Mouse (Mus musculus): Measurements from ENCODE around the gene Ranbp1. TPM values are rescaled to one million over a fixed set of nuclear protein-coding genes. Genes with fewer than 3 reads are reported as not detected.
"Not testable (repeated sequence)": the region's sequence is repeated elsewhere in the genome, so short reads cannot be mapped to it uniquely, and the experiment has no call there.

Ranbp1 gene
- total and polyA plus RNA-seq, 2 experiments = 37.0 to 39.5 TPM

DNA sequence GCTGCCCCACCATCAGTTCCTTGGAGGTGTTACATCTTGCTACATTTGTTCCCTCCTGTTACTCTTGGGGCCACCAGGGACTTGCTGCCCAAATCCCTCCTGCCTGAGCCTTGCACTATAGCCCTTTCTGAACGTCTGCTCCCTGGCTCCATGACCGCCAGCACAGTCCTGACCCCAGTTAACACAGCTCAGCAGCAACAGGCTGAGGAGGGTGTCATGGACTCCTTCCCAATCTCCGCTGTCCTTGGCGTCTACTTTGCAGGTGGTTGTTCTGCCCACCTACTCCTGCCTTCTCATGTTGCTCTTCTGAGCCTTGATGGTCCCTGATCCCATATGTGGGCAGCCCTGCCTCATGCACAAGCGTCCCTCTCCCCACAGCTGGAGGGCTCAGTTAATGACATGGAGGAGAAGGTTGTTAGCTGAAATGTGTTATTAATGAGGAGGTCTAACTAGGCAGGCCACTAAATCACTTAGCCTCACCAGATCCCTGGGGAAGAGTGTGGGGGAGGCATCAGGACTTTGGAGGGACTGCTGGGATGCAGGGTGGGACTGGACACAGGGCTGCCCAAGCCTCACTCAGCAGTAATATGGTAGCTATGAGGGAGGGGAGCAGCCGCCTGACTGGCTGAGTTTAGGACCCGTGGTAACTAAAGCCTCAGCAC lies 45.0 kb downstream of the Ranbp1 start:
- WGBS = 80% methylated on average over 7 of the region's 7 CpGs
- Histone ChIP-seq H3K36me3 (ENCODE audit: control insufficient read depth, insufficient read depth, low read length) (no peaks in the 10 kb centered on the region), H3K27ac (replicated peaks; ENCODE audit: insufficient read depth, low read depth, low read length) (no peak overlapping the region), H3K4me1 (ENCODE audit: control insufficient read depth, insufficient read depth, low read length) (no peaks in the 10 kb centered on the region), H3K27me3 (ENCODE audit: control insufficient read depth, insufficient read depth, low read length) (no peaks in the 10 kb centered on the region), H3K9ac (ENCODE audit: low read depth, low read length) (no peak overlapping the region), H3K79me2 (ENCODE audit: control insufficient read depth, insufficient read depth, low read length) (no peaks in the 10 kb centered on the region), H3K4me3 (ENCODE audit: insufficient read depth, low read depth, low read length) (no peak overlapping the region)
- no peak for DNase-seq (ENCODE audit: extremely low read depth, low read depth, low spot score)
- TF ChIP-seq CTCF (IDR thresholded peaks at IDR 0.05; ENCODE audit: low read depth, low read length) = no peak
- no peak for TF ChIP-seq POLR2A (IDR thresholded peaks at IDR 0.05; ENCODE audit: extremely low read depth, insufficient read depth, low read length)

DNA sequence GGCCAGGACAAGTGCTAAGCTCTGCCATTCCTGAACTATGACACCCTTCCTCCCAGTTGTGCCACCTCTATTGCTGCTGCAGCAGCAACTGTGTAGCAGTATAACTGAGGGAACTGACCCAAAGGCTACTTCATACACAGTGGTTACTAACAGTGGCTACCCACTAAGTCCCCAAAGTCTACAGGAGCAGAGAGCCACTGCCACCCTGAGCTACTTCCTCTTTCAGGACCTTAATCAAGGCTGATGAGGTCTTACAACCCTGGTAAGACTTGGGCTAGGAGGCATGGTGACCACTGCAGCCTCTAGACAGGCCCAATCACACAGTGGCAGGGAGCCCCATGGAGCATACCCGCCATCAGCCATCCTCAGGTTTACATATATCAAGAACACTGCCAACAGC lies 46.5 kb downstream of the Ranbp1 start:
- Histone ChIP-seq H3K9ac (ENCODE audit: low read depth, low read length) (no peak overlapping the region), H3K79me2 (ENCODE audit: control insufficient read depth, insufficient read depth, low read length) (no peaks in the 10 kb centered on the region), H3K27me3 (ENCODE audit: control insufficient read depth, insufficient read depth, low read length) (no peaks in the 10 kb centered on the region), H3K4me1 (ENCODE audit: control insufficient read depth, insufficient read depth, low read length) (no peaks in the 10 kb centered on the region), H3K36me3 (ENCODE audit: control insufficient read depth, insufficient read depth, low read length) (no peaks in the 10 kb centered on the region), H3K4me3 (ENCODE audit: insufficient read depth, low read depth, low read length) (no peak overlapping the region), H3K27ac (replicated peaks; ENCODE audit: insufficient read depth, low read depth, low read length) (no peak overlapping the region)
- TF ChIP-seq POLR2A (IDR thresholded peaks at IDR 0.05; ENCODE audit: extremely low read depth, insufficient read depth, low read length) = no peak
- TF ChIP-seq CTCF (IDR thresholded peaks at IDR 0.05; ENCODE audit: low read depth, low read length) = no peak
- DNase-seq (ENCODE audit: extremely low read depth, low read depth, low spot score) = no peak
- 87% methylated on average over 1 of the region's 1 CpGs for WGBS

DNA sequence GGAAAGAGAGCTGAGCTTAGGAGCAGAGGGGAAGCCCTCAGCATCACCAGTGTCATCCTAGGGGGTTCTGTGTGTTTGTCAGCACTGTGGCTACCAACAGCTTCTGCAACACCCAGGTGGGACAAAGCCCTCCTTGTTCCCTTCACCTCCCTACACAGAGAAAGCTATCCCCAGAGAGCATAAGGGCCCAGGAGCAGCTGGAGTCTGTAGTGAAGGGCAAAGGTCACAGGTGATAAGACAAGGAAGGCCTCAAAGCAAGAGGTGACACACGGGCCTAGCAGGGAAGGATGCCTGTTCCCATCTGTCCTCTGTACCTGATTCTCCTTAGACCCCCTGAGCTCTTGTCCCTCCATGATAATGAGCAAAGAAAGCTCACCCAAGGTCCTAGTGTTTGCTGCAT lies 46.9 kb downstream of the Ranbp1 start:
- 59% methylated on average over 1 of the region's 1 CpGs for WGBS
- H3K79me2 ChIP-seq (ENCODE audit: control insufficient read depth, insufficient read depth, low read length) = no peaks in the 10 kb centered on the region
- no peaks in the 10 kb centered on the region for H3K4me1 ChIP-seq (ENCODE audit: control insufficient read depth, insufficient read depth, low read length)
- no peaks in the 10 kb centered on the region for H3K27me3 ChIP-seq (ENCODE audit: control insufficient read depth, insufficient read depth, low read length)
- H3K36me3 ChIP-seq (ENCODE audit: control insufficient read depth, insufficient read depth, low read length) = no peaks in the 10 kb centered on the region
- H3K9ac ChIP-seq (ENCODE audit: low read depth, low read length) = no peak overlapping the region
- DNase-seq (ENCODE audit: extremely low read depth, low read depth, low spot score) = no peak
- H3K27ac ChIP-seq (replicated peaks; ENCODE audit: insufficient read depth, low read depth, low read length) = no peak overlapping the region
- TF ChIP-seq CTCF (IDR thresholded peaks at IDR 0.05; ENCODE audit: low read depth, low read length) (no peak), POLR2A (IDR thresholded peaks at IDR 0.05; ENCODE audit: extremely low read depth, insufficient read depth, low read length) (no peak)
- no peak overlapping the region for H3K4me3 ChIP-seq (ENCODE audit: insufficient read depth, low read depth, low read length)

DNA sequence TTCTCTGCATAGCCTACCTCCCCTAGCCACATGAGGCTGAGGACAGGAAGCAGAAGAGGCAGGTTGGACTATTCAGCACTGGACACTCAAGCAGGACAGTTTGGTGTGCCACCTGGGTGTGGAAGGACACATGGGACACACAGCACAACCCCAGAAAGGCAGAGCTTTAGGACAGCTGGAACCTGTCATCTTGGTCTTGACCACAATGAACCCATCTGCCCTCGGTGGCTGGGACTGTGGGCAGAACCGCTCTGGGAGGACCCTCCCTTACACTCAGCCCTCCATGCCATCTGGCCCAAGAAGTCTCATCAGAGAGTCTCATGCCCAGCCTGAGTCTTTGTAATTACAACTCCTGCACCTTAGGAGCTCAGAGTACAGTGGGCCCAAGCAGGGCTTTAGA lies 48.5 kb downstream of the Ranbp1 start:
- DNase-seq (ENCODE audit: extremely low read depth, low read depth, low spot score) = no peak
- Histone ChIP-seq H3K36me3 (ENCODE audit: control insufficient read depth, insufficient read depth, low read length) (no peaks in the 10 kb centered on the region), H3K4me3 (ENCODE audit: insufficient read depth, low read depth, low read length) (no peak overlapping the region), H3K79me2 (ENCODE audit: control insufficient read depth, insufficient read depth, low read length) (no peaks in the 10 kb centered on the region), H3K9ac (ENCODE audit: low read depth, low read length) (no peak overlapping the region), H3K27ac (replicated peaks; ENCODE audit: insufficient read depth, low read depth, low read length) (no peak overlapping the region), H3K4me1 (ENCODE audit: control insufficient read depth, insufficient read depth, low read length) (no peaks in the 10 kb centered on the region), H3K27me3 (ENCODE audit: control insufficient read depth, insufficient read depth, low read length) (no peaks in the 10 kb centered on the region)
- TF ChIP-seq POLR2A (IDR thresholded peaks at IDR 0.05; ENCODE audit: extremely low read depth, insufficient read depth, low read length) = no peak
- TF ChIP-seq CTCF (IDR thresholded peaks at IDR 0.05; ENCODE audit: low read depth, low read length) = no peak
- 86% methylated on average over 2 of the region's 2 CpGs for WGBS

DNA sequence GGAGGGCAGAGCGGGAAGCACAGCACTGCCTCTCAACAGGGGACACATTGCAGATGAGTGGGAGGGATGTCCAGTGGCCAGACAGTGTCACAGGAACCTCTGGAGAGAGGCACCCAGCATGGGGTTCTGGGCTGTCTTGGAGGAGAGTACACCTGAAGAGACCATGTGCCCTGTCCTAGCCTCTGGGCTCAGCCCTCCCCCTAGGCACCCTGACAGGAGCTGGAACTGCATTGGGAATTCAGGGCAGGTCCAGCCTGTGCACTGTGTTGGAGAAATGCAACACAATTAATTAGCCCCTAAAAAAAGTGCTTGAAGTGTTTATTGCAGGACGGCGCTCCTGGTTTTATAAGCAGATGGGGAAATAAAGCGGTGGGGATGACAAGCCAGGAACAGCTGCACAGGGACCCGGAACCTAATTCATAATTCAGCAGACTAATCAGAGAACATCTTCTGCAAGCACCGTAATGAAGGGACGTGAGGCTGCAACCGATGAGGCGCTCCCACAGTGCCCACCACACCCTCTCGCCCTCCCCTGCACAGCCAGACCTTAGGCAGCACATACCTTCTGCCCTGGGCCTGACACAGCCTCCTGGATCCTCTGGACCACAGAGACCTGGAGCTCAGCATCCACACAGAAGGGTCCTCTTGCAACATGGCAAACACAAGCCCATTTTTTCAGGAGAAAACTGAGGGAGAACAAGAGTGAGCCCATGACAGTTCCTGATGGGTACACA lies 50.0 kb downstream of the Ranbp1 start:
- no peak for DNase-seq (ENCODE audit: extremely low read depth, low read depth, low spot score)
- Histone ChIP-seq H3K36me3 (ENCODE audit: control insufficient read depth, insufficient read depth, low read length) (no peaks in the 10 kb centered on the region), H3K79me2 (ENCODE audit: control insufficient read depth, insufficient read depth, low read length) (no peaks in the 10 kb centered on the region), H3K9ac (ENCODE audit: low read depth, low read length) (no peak overlapping the region), H3K27me3 (ENCODE audit: control insufficient read depth, insufficient read depth, low read length) (no peaks in the 10 kb centered on the region), H3K4me3 (ENCODE audit: insufficient read depth, low read depth, low read length) (no peak overlapping the region), H3K27ac (replicated peaks; ENCODE audit: insufficient read depth, low read depth, low read length) (no peak overlapping the region), H3K4me1 (ENCODE audit: control insufficient read depth, insufficient read depth, low read length) (no peaks in the 10 kb centered on the region)
- no peak for TF ChIP-seq CTCF (IDR thresholded peaks at IDR 0.05; ENCODE audit: low read depth, low read length)
- no peak for TF ChIP-seq POLR2A (IDR thresholded peaks at IDR 0.05; ENCODE audit: extremely low read depth, insufficient read depth, low read length)
- WGBS = 85% methylated on average over 10 of the region's 10 CpGs

DNA sequence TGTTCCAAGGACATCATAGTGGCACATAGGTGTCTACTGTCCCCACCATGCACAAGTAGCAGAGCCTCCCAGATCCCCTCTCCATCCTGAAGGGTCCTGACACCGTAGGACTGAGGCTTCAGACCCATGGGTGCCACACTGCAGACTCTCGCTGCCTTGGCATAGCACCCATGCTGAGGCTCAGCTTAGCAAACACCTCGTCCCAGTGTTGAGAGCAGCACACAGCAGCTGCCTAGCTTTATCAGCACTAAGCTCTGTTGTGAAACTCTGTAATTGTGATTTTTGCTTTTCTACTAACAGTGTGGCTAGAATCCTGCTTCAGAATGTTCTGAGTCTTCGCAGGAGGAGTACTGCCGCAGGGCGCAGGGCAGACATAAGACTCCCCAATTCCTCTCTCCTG lies 50.7 kb downstream of the Ranbp1 start:
- TF ChIP-seq CTCF (IDR thresholded peaks at IDR 0.05; ENCODE audit: low read depth, low read length) = no peak
- TF ChIP-seq POLR2A (IDR thresholded peaks at IDR 0.05; ENCODE audit: extremely low read depth, insufficient read depth, low read length) = no peak
- H3K4me1 ChIP-seq (ENCODE audit: control insufficient read depth, insufficient read depth, low read length) = no peaks in the 10 kb centered on the region
- no peaks in the 10 kb centered on the region for H3K79me2 ChIP-seq (ENCODE audit: control insufficient read depth, insufficient read depth, low read length)
- DNase-seq (ENCODE audit: extremely low read depth, low read depth, low spot score) = no peak
- H3K36me3 ChIP-seq (ENCODE audit: control insufficient read depth, insufficient read depth, low read length) = no peaks in the 10 kb centered on the region
- 82% methylated on average over 6 of the region's 6 CpGs for WGBS
- H3K9ac ChIP-seq (ENCODE audit: low read depth, low read length) = no peak overlapping the region
- no peak overlapping the region for H3K4me3 ChIP-seq (ENCODE audit: insufficient read depth, low read depth, low read length)
- H3K27ac ChIP-seq (replicated peaks; ENCODE audit: insufficient read depth, low read depth, low read length) = no peak overlapping the region
- no peaks in the 10 kb centered on the region for H3K27me3 ChIP-seq (ENCODE audit: control insufficient read depth, insufficient read depth, low read length)

DNA sequence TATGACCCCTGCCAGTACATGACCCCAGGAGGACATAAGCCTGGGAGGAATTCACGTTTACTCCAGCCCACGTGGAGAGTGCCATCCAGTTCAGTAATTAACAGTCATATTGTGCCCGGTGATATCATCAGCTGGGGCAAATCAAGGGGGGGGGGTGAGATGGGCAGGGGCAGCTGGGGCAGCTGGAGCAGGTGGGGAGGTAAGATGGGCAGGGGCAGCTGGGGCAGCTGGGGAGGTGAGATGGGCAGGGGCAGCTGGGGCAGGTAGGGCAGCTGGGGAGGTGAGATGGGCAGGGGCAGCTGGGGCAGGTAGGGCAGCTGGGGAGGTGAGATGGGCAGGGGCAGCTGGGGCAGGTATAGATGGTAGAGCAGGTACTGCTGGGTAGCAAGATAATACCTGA lies 53.0 kb downstream of the Ranbp1 start:
- H3K79me2 ChIP-seq (ENCODE audit: control insufficient read depth, insufficient read depth, low read length); H3K9ac ChIP-seq (ENCODE audit: low read depth, low read length); H3K27me3 ChIP-seq (ENCODE audit: control insufficient read depth, insufficient read depth, low read length); H3K4me3 ChIP-seq (ENCODE audit: insufficient read depth, low read depth, low read length); H3K27ac ChIP-seq (replicated peaks; ENCODE audit: insufficient read depth, low read depth, low read length); H3K36me3 ChIP-seq (ENCODE audit: control insufficient read depth, insufficient read depth, low read length); DNase-seq (ENCODE audit: extremely low read depth, low read depth, low spot score); H3K4me1 ChIP-seq (ENCODE audit: control insufficient read depth, insufficient read depth, low read length): not testable (repeated sequence)
- 60% methylated on average over 3 of the region's 3 CpGs for WGBS
